14 mouse cellular contexts compared by ENCODE assay signal in the genomic region with DNA sequence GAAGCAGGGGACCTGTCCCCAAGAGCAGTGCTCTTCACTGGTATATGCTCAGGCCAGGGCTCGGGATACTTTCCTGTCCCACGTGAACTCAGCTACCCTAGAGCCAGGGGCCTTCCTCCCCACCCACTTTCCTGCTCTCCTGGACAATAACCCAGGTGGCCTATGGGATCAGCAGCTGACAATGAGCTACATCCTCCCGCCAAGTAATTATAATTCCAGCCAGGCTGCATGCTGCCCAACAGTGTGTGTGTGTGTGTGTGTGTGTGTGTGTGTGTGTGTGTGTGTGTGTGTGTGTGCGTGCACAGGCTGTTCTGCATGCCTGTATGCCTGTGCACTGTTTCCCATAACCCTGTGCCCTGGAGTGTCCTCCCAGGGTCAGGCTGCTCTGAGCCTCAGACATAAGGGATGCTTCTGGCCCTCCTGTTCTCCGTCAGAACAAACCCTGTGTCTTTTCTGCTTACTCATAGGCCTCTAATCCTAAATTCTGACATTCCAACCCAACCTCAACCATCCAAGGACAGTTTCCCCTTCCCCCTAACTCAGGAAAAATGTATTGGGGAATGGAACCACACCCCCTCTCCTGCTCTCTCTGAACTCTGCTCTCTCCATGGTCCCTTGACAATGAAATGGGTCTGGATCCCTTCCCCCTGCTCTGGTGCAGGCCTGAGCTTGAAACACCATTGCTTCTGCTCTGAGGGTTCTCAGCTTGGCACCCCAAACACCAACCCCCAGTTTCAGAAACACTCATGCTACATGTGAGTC. TPM values are rescaled to one million over a fixed set of nuclear protein-coding genes. Genes with fewer than 3 reads are reported as not detected.
DNase-seq lines count a peak whose midpoint lies in the region; ATAC-seq and TF ChIP-seq lines count a peak whose summit lies in the region.
"Had no signal": no experiment of that assay in that cellular context is flagged by ENCODE, and none has a peak within 500 bp of the region (broad histone marks: within the 10 kb centered on the region; RNA-seq: fewer than 3 reads in every experiment).

No protein-coding gene starts in this region.

- TF ChIP-seq CTCF in small intestine, adult 2 months (IDR thresholded peaks at IDR 0.05; ENCODE audit: extremely low read depth, insufficient read length, insufficient replicate concordance, low read depth, low read length): no peak

- peak overlapping the region; percentile 38 for H3K4me3 ChIP-seq in megakaryocyte, embryonic 14.5 days (replicated peaks)
- no peak overlapping the region for H3K4me3 ChIP-seq in heart, embryonic 15.5 days
- no peak overlapping the region for H3K4me3 ChIP-seq in small intestine, adult 2 months (ENCODE audit: low read depth, low read length)
- H3K4me3 ChIP-seq: liver, embryonic 13.5 days had no signal

- ATAC-seq in megakaryocyte, adult 5-6 weeks (ENCODE audit: poor library complexity, severe bottlenecking): no peak
- no peak for ATAC-seq in heart, embryonic 15.5 days (replicated peaks; ENCODE audit: insufficient number of reproducible peaks, insufficient read depth, low FRiP score, low read depth)
- no peak for ATAC-seq in monocyte, adult 5-6 weeks (replicated peaks; ENCODE audit: insufficient number of reproducible peaks, low FRiP score, low TSS enrichment, poor library complexity, severe bottlenecking)

- 65% methylated on average over 5 of the region's 5 CpGs for WGBS in heart, embryonic 15.5 days
- 65% methylated on average over 5 of the region's 5 CpGs for WGBS in small intestine, adult 2 months

- peaks cover 65% of the 10 kb centered on the region for H3K36me3 ChIP-seq in megakaryocyte, embryonic 14.5 days (replicated peaks; ENCODE audit: low read length)
- no peaks in the 10 kb centered on the region for H3K36me3 ChIP-seq in heart, embryonic 15.5 days
- no peaks in the 10 kb centered on the region for H3K36me3 ChIP-seq in small intestine, adult 2 months (ENCODE audit: control insufficient read depth, insufficient read depth, low read length)
- H3K36me3 ChIP-seq: liver, embryonic 13.5 days had no signal

- H3K27ac ChIP-seq in heart, embryonic 15.5 days: peak overlapping the region; percentile 16
- 0 out of 2 replicates have a peak overlapping the region, but pooled peaks have one; percentile 20 for H3K27ac ChIP-seq in small intestine, adult 2 months (ENCODE audit: insufficient read depth, low read depth, low read length)
- H3K27ac ChIP-seq: liver, embryonic 13.5 days had no signal

- TF ChIP-seq POLR2A in small intestine, adult 2 months (IDR thresholded peaks at IDR 0.05; ENCODE audit: low read depth, low read length): no peak

- H3K4me1 ChIP-seq in megakaryocyte, embryonic 14.5 days: peaks cover 89% of the 10 kb centered on the region
- peaks cover 35% of the 10 kb centered on the region for H3K4me1 ChIP-seq in heart, embryonic 15.5 days (replicated peaks)
- H3K4me1 ChIP-seq in small intestine, adult 2 months (ENCODE audit: control insufficient read depth, insufficient read depth, insufficient read length, low read length): peaks cover 23% of the 10 kb centered on the region

- H3K9ac ChIP-seq in heart, embryonic 15.5 days: no peak overlapping the region
- H3K9ac ChIP-seq: liver, embryonic 13.5 days had no signal

- H3K4me2 ChIP-seq in heart, embryonic 15.5 days: no peak overlapping the region
- H3K4me2 ChIP-seq: liver, embryonic 13.5 days had no signal

- H3K9me3 ChIP-seq in megakaryocyte, embryonic 14.5 days: no peaks in the 10 kb centered on the region
- H3K9me3 ChIP-seq in heart, embryonic 15.5 days (replicated peaks): no peaks in the 10 kb centered on the region
- H3K9me3 ChIP-seq: liver, embryonic 13.5 days had no signal

- no peaks in the 10 kb centered on the region for H3K27me3 ChIP-seq in megakaryocyte, embryonic 14.5 days (replicated peaks)
- no peaks in the 10 kb centered on the region for H3K27me3 ChIP-seq in heart, embryonic 15.5 days
- no peaks in the 10 kb centered on the region for H3K27me3 ChIP-seq in small intestine, adult 2 months (ENCODE audit: control insufficient read depth, insufficient read depth, low read length)
- H3K27me3 ChIP-seq: liver, embryonic 13.5 days had no signal

- peak; percentile 55 for DNase-seq in gastrocnemius, postnatal 25 days
- DNase-seq in gastrocnemius, adult 18-20 months (ENCODE audit: low spot score): no peak
- DNase-seq in liver: no peak
- DNase-seq: adrenal gland, postnatal 36 days; B cell, adult 2 months; liver, embryonic 13.5 days; right cerebral cortex, adult 18-20 months; thymus, adult 18-20 months had no signal

RNA-seq across cellular contexts. Expression of a gene that starts 6.8 kb away (rescaled TPM):
- total RNA-seq in gastrocnemius, postnatal 25 days (2021): 1 to 10 TPM; 7.0 to 7.4 TPM
- total RNA-seq in gastrocnemius, adult 18-20 months (2021): 1 to 10 TPM; 3.8 to 4.6 TPM
- 29.9 and 107 TPM in 2 replicates for polyA plus RNA-seq in megakaryocyte, embryonic 14.5 days (2012; ENCODE audit: insufficient read depth, low replicate concordance)
- total RNA-seq in megakaryocyte, adult 5-6 weeks (2015): 267 and 312 TPM in 2 replicates
- 783 and 809 TPM in 2 replicates for total RNA-seq in megakaryocyte, adult 5-6 weeks (2017)
- 3.9 and 5.5 TPM in 2 replicates for polyA plus RNA-seq in heart, embryonic 15.5 days (2015; fragmentation: Nextera tagmentation; extraction: Ambion mirVana)
- polyA plus RNA-seq in small intestine, adult 2 months (2012; rRNA removed): 21.3 and 25.6 TPM in 2 replicates
- 223 to 337 TPM (median 251 TPM) in 3 replicates for total RNA-seq in monocyte, adult 5-6 weeks (2017)

RNA-seq across cellular contexts. Expression of a gene that starts 46.1 kb away (rescaled TPM):
- not detected for total RNA-seq in gastrocnemius, postnatal 25 days (2021)
- not detected for total RNA-seq in gastrocnemius, adult 18-20 months (2021)
- polyA plus RNA-seq in megakaryocyte, embryonic 14.5 days (2012; ENCODE audit: insufficient read depth, low replicate concordance): 0.44 TPM in 1 of 2 replicates, not detected in the other
- 0.91 and 1.0 TPM in 2 replicates for total RNA-seq in megakaryocyte, adult 5-6 weeks (2015)
- 0.20 TPM in 1 of 2 replicates, not detected in the other for total RNA-seq in megakaryocyte, adult 5-6 weeks (2017)
- polyA plus RNA-seq in heart, embryonic 15.5 days (2015; fragmentation: Nextera tagmentation; extraction: Ambion mirVana): 0.20 and 0.32 TPM in 2 replicates
- polyA plus RNA-seq in small intestine, adult 2 months (2012; rRNA removed): 0.41 and 0.51 TPM in 2 replicates
- not detected in 3 replicates for total RNA-seq in monocyte, adult 5-6 weeks (2017)
- total RNA-seq: adrenal gland, postnatal 36 days; common myeloid progenitor, adult 5-6 weeks had no signal
- polyA plus RNA-seq: liver, embryonic 13.5 days had no signal

Comparison
In these comparisons a context has a peak if more than half of its experiments do, and no peak if none do; other contexts are left out.
1. RNA of a gene that starts 6.8 kb away (total RNA-seq): 267 to 809 TPM in megakaryocyte, adult 5-6 weeks and 223 to 337 TPM in monocyte, adult 5-6 weeks; 7.0 to 7.4 TPM in gastrocnemius, postnatal 25 days and 3.8 to 4.6 TPM in gastrocnemius, adult 18-20 months; every median in the first group is over 10 times any median in the second.